Mouse (Mus musculus) intestine, embryonic 15.5 days (tissue): ENCODE results near the gene Ccnk. TPM values are rescaled to one million over a fixed set of nuclear protein-coding genes. Genes with fewer than 3 reads are reported as not detected.

Experiments used
- ATAC-seq: fragments of 200-750 bp; cut with Nextera tagmentation; 2 replicates; pipeline ENCODE4 v1.8.0; 2017; ENCODE audit warnings: moderate TSS enrichment, moderate library complexity
- H3K27ac ChIP-seq: fragments of 300-500 bp; sonication (generic); 2 replicates; pipeline ENCODE4 v1.5.1; 2015; ENCODE audit warnings: mild to moderate bottlenecking, inconsistent platforms
- H3K27me3 ChIP-seq: fragments of 300-500 bp; sonication (generic); replicated peaks from 2 replicates; pipeline ENCODE4 v1.6.1; 2015; ENCODE audit warnings: inconsistent platforms
- H3K36me3 ChIP-seq: fragments of 300-500 bp; sonication (generic); 2 replicates; pipeline ENCODE4 v1.6.1; 2015; ENCODE audit warnings: inconsistent platforms
- H3K4me1 ChIP-seq: fragments of 300-500 bp; sonication (generic); replicated peaks from 2 replicates; pipeline ENCODE4 v1.6.1; 2015; ENCODE audit warnings: inconsistent platforms
- H3K4me2 ChIP-seq: fragments of 300-500 bp; sonication (generic); replicated peaks from 2 replicates; pipeline ENCODE4 v1.6.1; 2015; ENCODE audit warnings: mild to moderate bottlenecking, inconsistent platforms
- H3K4me3 ChIP-seq: fragments of 300-500 bp; sonication (generic); replicated peaks from 2 replicates; pipeline ENCODE4 v1.5.1; 2015; ENCODE audit warnings: inconsistent platforms
- H3K9ac ChIP-seq: fragments of 300-500 bp; sonication (generic); 2 replicates; pipeline ENCODE4 v1.6.1; 2015; ENCODE audit warnings: inconsistent platforms
- H3K9me3 ChIP-seq: fragments of 300-500 bp; sonication (generic); 2 replicates; pipeline ENCODE4 v1.6.1; 2016; ENCODE audit warnings: inconsistent platforms
- WGBS: fragments of 180-500 bp; shearing (Covaris S2); methylation state at CpG from one replicate; pipeline ENCODE4 v1.1.7; 2015; 5-methylcytosine and 5-hydroxymethylcytosine counted together
- polyA plus RNA-seq: library from polyadenylated mRNA; unstranded; fragments of >200 nt; fragmentation: Nextera tagmentation; extraction: Ambion mirVana; gene quantifications from 2 replicates; pipeline ENCODE4 v1.2.1, GENCODE M21; 2015

Ccnk gene
- polyA plus RNA-seq, 1 experiment from 2014 or later = 3.8 TPM

GRCm38 (mm10) chr12:108170467-108170866, 8.9 kb upstream of the Ccnk start:
- no peak overlapping the region for H3K9ac ChIP-seq
- WGBS = 90% methylated on average over 3 of the region's 3 CpGs
- H3K4me2 ChIP-seq = no peak overlapping the region
- H3K4me3 ChIP-seq = no peak overlapping the region
- H3K4me1 ChIP-seq = peaks cover 11% of the 10 kb centered on the region
- H3K27me3 ChIP-seq = no peaks in the 10 kb centered on the region
- no peak overlapping the region for H3K27ac ChIP-seq
- no peaks in the 10 kb centered on the region for H3K9me3 ChIP-seq
- H3K36me3 ChIP-seq = no peaks in the 10 kb centered on the region
- ATAC-seq = no peak

GRCm38 (mm10) chr12:108171336-108171735, 8.0 kb upstream of the Ccnk start:
- H3K4me1 ChIP-seq = peaks cover 14% of the 10 kb centered on the region
- no peaks in the 10 kb centered on the region for H3K9me3 ChIP-seq
- no peak for ATAC-seq
- no peak overlapping the region for H3K27ac ChIP-seq
- no peaks in the 10 kb centered on the region for H3K27me3 ChIP-seq
- H3K4me2 ChIP-seq = no peak overlapping the region
- no peak overlapping the region for H3K9ac ChIP-seq
- H3K4me3 ChIP-seq = no peak overlapping the region
- H3K36me3 ChIP-seq = no peaks in the 10 kb centered on the region

GRCm38 (mm10) chr12:108172639-108173038, 6.7 kb upstream of the Ccnk start:
- ATAC-seq = no peak
- H3K4me1 ChIP-seq = peaks cover 23% of the 10 kb centered on the region
- no peaks in the 10 kb centered on the region for H3K27me3 ChIP-seq
- no peak overlapping the region for H3K4me2 ChIP-seq
- H3K9me3 ChIP-seq = no peaks in the 10 kb centered on the region
- no peaks in the 10 kb centered on the region for H3K36me3 ChIP-seq
- H3K4me3 ChIP-seq = no peak overlapping the region
- H3K27ac ChIP-seq = no peak overlapping the region
- no peak overlapping the region for H3K9ac ChIP-seq
- WGBS = 72% methylated on average over 4 of the region's 4 CpGs

- Histone ChIP-seq H3K36me3 (no peaks in the 10 kb centered on the region), H3K9me3 (no peaks in the 10 kb centered on the region), H3K27me3 (no peaks in the 10 kb centered on the region), H3K4me3 (no peak overlapping the region), H3K4me2 (0 out of 2 replicates have a peak overlapping the region, but pooled peaks have one; percentile 5), H3K27ac (no peak overlapping the region), H3K9ac (no peak overlapping the region), H3K4me1 (peaks cover 23% of the 10 kb centered on the region)
- WGBS = 66% methylated on average over 8 of the region's 8 CpGs
- no peak for ATAC-seq
These were observed 4.5 kb upstream of the Ccnk start for GRCm38 (mm10) chr12:108174606-108175505.

GRCm38 (mm10) chr12:108176366-108176765, 3.0 kb upstream of the Ccnk start:
- no peaks in the 10 kb centered on the region for H3K27me3 ChIP-seq
- no peak overlapping the region for H3K9ac ChIP-seq
- H3K27ac ChIP-seq = no peak overlapping the region

GRCm38 (mm10) chr12:108178331-108179245, 791 bp upstream of the Ccnk start:
- Histone ChIP-seq H3K27me3 (no peaks in the 10 kb centered on the region), H3K4me3 (peak overlapping the region; percentile 75), H3K9ac (peak overlapping the region; percentile 82), H3K4me1 (peaks cover 18% of the 10 kb centered on the region), H3K36me3 (0 out of 2 replicates have a peak, but pooled peaks cover 4% of the 10 kb centered on the region), H3K4me2 (peak overlapping the region; percentile 70), H3K27ac (peak overlapping the region; percentile 89), H3K9me3 (no peaks in the 10 kb centered on the region)
- ATAC-seq = peak; percentile 73
- WGBS = under 1% methylated on average over 101 of the region's 103 CpGs

More at GRCm38 (mm10) chr12:108176366-108176765, 3.0 kb upstream of the Ccnk start:
- no peaks in the 10 kb centered on the region for H3K9me3 ChIP-seq
- 60% methylated on average over 3 of the region's 3 CpGs for WGBS
- ATAC-seq = no peak
- H3K36me3 ChIP-seq = no peaks in the 10 kb centered on the region
- H3K4me3 ChIP-seq = no peak overlapping the region
- H3K4me2 ChIP-seq = 0 out of 2 replicates have a peak overlapping the region, but pooled peaks have one; percentile 9
- peaks cover 23% of the 10 kb centered on the region for H3K4me1 ChIP-seq

GRCm38 (mm10) chr12:108179246-108179320, 296 bp upstream of the Ccnk start, which contains the start of gene Setd3:
Gene Setd3, minus strand, starts transcription at chr12:108179314.
- H3K9me3 ChIP-seq = no peaks in the 10 kb centered on the region
- H3K36me3 ChIP-seq = 0 out of 2 replicates have a peak, but pooled peaks cover 8% of the 10 kb centered on the region
- H3K27me3 ChIP-seq = no peaks in the 10 kb centered on the region
- H3K27ac ChIP-seq = peak within 1 kb of the TSS; percentile 89
- ATAC-seq = no peak
- H3K4me1 ChIP-seq = peaks cover 18% of the 10 kb centered on the region
- H3K9ac ChIP-seq = peak within 1 kb of the TSS; percentile 82
- peak within 1 kb of the TSS; percentile 70 for H3K4me2 ChIP-seq
- WGBS = 0% methylated on average over 4 of the region's 9 CpGs
- H3K4me3 ChIP-seq = peak within 1 kb of the TSS; percentile 75

- no peak overlapping the region for H3K4me2 ChIP-seq
- H3K9ac ChIP-seq = no peak overlapping the region
- H3K4me3 ChIP-seq = no peak overlapping the region
- ATAC-seq = no peak
- H3K27ac ChIP-seq = no peak overlapping the region
- no peaks in the 10 kb centered on the region for H3K9me3 ChIP-seq
- WGBS = 95% methylated on average over 6 of the region's 6 CpGs
- no peaks in the 10 kb centered on the region for H3K27me3 ChIP-seq
- H3K36me3 ChIP-seq = peaks cover 17% of the 10 kb centered on the region
- peaks cover 8% of the 10 kb centered on the region for H3K4me1 ChIP-seq
These were observed 2.3 kb downstream of the Ccnk start for GRCm38 (mm10) chr12:108181716-108182115.

GRCm38 (mm10) chr12:108187541-108188091, 8.2 kb downstream of the Ccnk start:
- Histone ChIP-seq H3K4me2 (no peak overlapping the region), H3K9me3 (no peaks in the 10 kb centered on the region), H3K36me3 (peaks cover 39% of the 10 kb centered on the region), H3K4me3 (no peak overlapping the region), H3K27me3 (no peaks in the 10 kb centered on the region), H3K9ac (no peak overlapping the region), H3K27ac (no peak overlapping the region), H3K4me1 (no peaks in the 10 kb centered on the region)
- 93% methylated on average over 6 of the region's 6 CpGs for WGBS
- no peak for ATAC-seq

- Histone ChIP-seq H3K27ac (no peak overlapping the region), H3K4me3 (no peak overlapping the region), H3K4me2 (no peak overlapping the region), H3K9me3 (no peaks in the 10 kb centered on the region), H3K36me3 (peaks cover 26% of the 10 kb centered on the region), H3K9ac (no peak overlapping the region), H3K4me1 (no peaks in the 10 kb centered on the region), H3K27me3 (no peaks in the 10 kb centered on the region)
- ATAC-seq = no peak
- WGBS = 83% methylated on average over 5 of the region's 5 CpGs
These were observed 14.5 kb downstream of the Ccnk start for GRCm38 (mm10) chr12:108193878-108194277.

- Histone ChIP-seq H3K4me2 (no peak overlapping the region), H3K27me3 (no peaks in the 10 kb centered on the region), H3K36me3 (peaks cover 28% of the 10 kb centered on the region), H3K27ac (no peak overlapping the region), H3K9ac (no peak overlapping the region), H3K4me3 (no peak overlapping the region), H3K9me3 (no peaks in the 10 kb centered on the region), H3K4me1 (no peaks in the 10 kb centered on the region)
- 91% methylated on average over 11 of the region's 11 CpGs for WGBS
- no peak for ATAC-seq
These were observed 16.4 kb downstream of the Ccnk start for GRCm38 (mm10) chr12:108195761-108196160.

GRCm38 (mm10) chr12:108198447-108198846, 19.1 kb downstream of the Ccnk start:
- peaks cover 43% of the 10 kb centered on the region for H3K36me3 ChIP-seq
- no peak overlapping the region for H3K27ac ChIP-seq
- no peaks in the 10 kb centered on the region for H3K4me1 ChIP-seq
- 90% methylated on average over 4 of the region's 4 CpGs for WGBS
- H3K4me2 ChIP-seq = no peak overlapping the region
- H3K9me3 ChIP-seq = no peaks in the 10 kb centered on the region
- ATAC-seq = no peak
- no peaks in the 10 kb centered on the region for H3K27me3 ChIP-seq
- no peak overlapping the region for H3K9ac ChIP-seq
- H3K4me3 ChIP-seq = no peak overlapping the region
